Mouse (Mus musculus): ENCODE data around the gene Rpa2.

DNA sequence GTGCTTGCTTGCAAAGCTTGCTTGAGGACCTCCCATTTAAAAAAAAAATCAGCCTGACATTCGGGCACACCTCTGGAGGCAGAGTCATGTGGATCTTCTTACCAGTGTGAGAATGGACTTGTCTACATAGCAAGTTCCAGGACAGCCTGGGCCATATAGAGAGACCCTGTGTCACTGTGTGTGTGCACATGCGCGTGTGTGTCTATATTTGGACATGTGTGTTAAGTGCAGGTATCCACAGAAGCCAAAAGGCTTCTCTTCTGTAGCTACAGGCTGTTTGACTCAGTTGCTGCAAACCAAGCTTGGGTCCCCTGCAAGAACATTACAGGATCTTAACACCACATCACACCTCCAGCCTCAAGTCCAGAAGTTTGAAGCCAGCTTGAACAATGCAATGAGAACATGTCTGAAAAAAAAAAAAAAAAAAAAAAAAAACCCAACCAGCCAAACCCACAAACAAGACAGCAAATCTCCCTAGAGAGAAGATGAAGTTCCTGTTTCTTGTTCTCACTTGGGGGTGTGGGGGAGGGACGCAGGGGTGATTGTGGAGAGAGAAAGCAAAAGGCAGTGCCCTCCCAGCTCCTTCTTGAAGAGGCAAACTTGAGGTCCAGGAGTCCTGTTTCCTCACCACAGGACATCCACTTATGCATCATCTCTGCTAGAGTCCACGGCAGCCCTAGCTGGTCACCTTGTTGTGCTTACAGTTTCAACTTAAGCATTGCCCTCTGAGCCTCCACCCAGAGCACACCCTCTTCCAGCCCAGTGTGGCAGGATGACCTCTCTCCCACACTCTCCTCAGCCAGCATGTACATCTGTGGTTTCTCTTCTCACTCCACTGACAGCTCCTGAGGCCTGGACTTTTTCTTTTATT is 39.9 kb downstream of the Rpa2 start:
- TF ChIP-seq CTCF (IDR thresholded peaks at IDR 0.05; ENCODE audit: borderline replicate concordance, extremely low read depth, insufficient read depth, insufficient read length) (no peak), POLR2A (IDR thresholded peaks at IDR 0.05; ENCODE audit: borderline replicate concordance, extremely low read depth, insufficient read depth, insufficient read length, poor library complexity, severe bottlenecking) (no peak)
